Mouse (Mus musculus) left cerebral cortex, adult 11 months (tissue): ENCODE data around the gene Gadd45g.

Source experiments
- DNase-seq: peaks from one replicate; pipeline ENCODE4 v3.0.0; 2022; ENCODE audit warnings: low spot score

Gene Gadd45g

GRCm38 (mm10) chr13:51853301-51854243, 7.1 kb downstream of the Gadd45g start:
- no peak for DNase-seq

GRCm38 (mm10) chr13:51855584-51855983, 9.1 kb downstream of the Gadd45g start:
- no peak for DNase-seq

GRCm38 (mm10) chr13:51857156-51857555, 10.7 kb downstream of the Gadd45g start:
- no peak for DNase-seq

GRCm38 (mm10) chr13:51858475-51858874, 12.0 kb downstream of the Gadd45g start:
- DNase-seq: no peak

- DNase-seq: no peak
These were observed 12.7 kb downstream of the Gadd45g start for GRCm38 (mm10) chr13:51859174-51859573.

- no peak for DNase-seq
These were observed 13.3 kb downstream of the Gadd45g start for GRCm38 (mm10) chr13:51859798-51860197.

- no peak for DNase-seq
These were observed 16.3 kb downstream of the Gadd45g start for GRCm38 (mm10) chr13:51862750-51863149.

GRCm38 (mm10) chr13:51866151-51866659, 19.7 kb downstream of the Gadd45g start:
- DNase-seq: no peak

GRCm38 (mm10) chr13:51868491-51869128, 22.1 kb downstream of the Gadd45g start:
- DNase-seq: no peak

- no peak for DNase-seq
These were observed 22.6 kb downstream of the Gadd45g start for GRCm38 (mm10) chr13:51869129-51869491.

GRCm38 (mm10) chr13:51871148-51871547, 24.7 kb downstream of the Gadd45g start:
- no peak for DNase-seq

- no peak for DNase-seq
These were observed 25.9 kb downstream of the Gadd45g start for GRCm38 (mm10) chr13:51872252-51872962.

GRCm38 (mm10) chr13:51872963-51873514, 26.6 kb downstream of the Gadd45g start:
- DNase-seq: no peak

- no peak for DNase-seq
These were observed 27.3 kb downstream of the Gadd45g start for GRCm38 (mm10) chr13:51873786-51874185.

- no peak for DNase-seq
These were observed 29.7 kb downstream of the Gadd45g start for GRCm38 (mm10) chr13:51876131-51876530.

- no peak for DNase-seq
These were observed 32.3 kb downstream of the Gadd45g start for GRCm38 (mm10) chr13:51878806-51879205.

GRCm38 (mm10) chr13:51879571-51879970, 33.1 kb downstream of the Gadd45g start:
- no peak for DNase-seq

GRCm38 (mm10) chr13:51880019-51880418, 33.5 kb downstream of the Gadd45g start:
- DNase-seq: no peak

- no peak for DNase-seq
These were observed 35.0 kb downstream of the Gadd45g start for GRCm38 (mm10) chr13:51881271-51882128.

- no peak for DNase-seq
These were observed 35.7 kb downstream of the Gadd45g start for GRCm38 (mm10) chr13:51882218-51882617.

GRCm38 (mm10) chr13:51884250-51884649, 37.8 kb downstream of the Gadd45g start:
- DNase-seq: no peak
